Mouse (Mus musculus): Measurements from ENCODE around the gene Galk2. TPM values are rescaled to one million over a fixed set of nuclear protein-coding genes. Genes with fewer than 3 reads are reported as not detected.

The Galk2 gene
- polyA plus RNA-seq, 1 experiment, result 6.2 TPM

DNA sequence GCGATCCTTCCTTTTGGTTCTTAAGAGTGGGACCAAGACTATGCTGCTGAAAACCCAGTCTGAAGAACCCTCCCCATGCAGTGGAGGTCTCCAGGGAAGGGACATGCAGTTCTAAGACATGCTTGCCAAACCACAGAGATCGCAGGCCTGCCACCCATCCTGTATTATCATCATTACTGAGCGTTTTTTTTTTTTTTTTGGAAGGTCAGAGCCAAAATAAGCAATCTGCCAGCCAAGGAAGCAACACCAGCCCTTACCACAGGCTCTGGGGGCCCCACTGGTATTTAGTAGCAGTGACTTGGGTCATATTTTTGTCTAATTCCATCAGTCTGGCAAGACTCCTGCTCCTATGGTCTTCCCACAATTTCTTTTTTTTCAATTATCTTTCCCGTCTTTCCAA lies 64.0 kb downstream of the Galk2 start:
- Histone ChIP-seq H3K4me1 (ENCODE audit: control insufficient read depth, insufficient read depth, low read length) (no peaks in the 10 kb centered on the region), H3K27ac (ENCODE audit: control insufficient read depth, insufficient read depth, low read depth, low read length, poor library complexity) (no peak overlapping the region), H3K4me3 (replicated peaks; ENCODE audit: control insufficient read depth, low read depth, low read length) (no peak overlapping the region)
- 43% methylated on average over 4 of the region's 4 CpGs for WGBS
- no peak for TF ChIP-seq CTCF (IDR thresholded peaks at IDR 0.05; ENCODE audit: control insufficient read depth, insufficient read depth, low read length)
- TF ChIP-seq POLR2A (IDR thresholded peaks at IDR 0.05; ENCODE audit: borderline replicate concordance, control insufficient read depth, low read depth, low read length), result no peak

DNA sequence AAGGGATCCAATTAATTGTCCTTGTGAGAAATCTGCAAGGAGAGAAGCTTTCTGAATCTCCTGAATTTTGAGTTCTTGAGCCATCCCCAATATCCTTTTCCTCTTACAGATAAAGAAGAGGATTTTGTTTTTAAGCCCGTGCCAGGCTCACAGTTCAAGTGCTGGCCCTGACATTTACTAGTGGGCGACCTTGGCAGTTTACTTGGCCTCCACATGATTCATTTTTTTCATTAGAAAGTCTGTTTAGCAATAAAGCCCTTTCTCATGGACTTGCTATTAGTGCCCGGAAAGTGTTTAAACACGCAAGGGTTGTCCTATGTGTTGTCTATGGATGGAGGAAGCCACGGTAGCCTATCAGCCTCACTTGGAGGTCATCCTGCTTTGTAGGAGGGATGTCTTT lies 64.4 kb downstream of the Galk2 start:
- TF ChIP-seq POLR2A (IDR thresholded peaks at IDR 0.05; ENCODE audit: borderline replicate concordance, control insufficient read depth, low read depth, low read length) (no peak), CTCF (IDR thresholded peaks at IDR 0.05; ENCODE audit: control insufficient read depth, insufficient read depth, low read length) (no peak)
- H3K4me1 ChIP-seq (ENCODE audit: control insufficient read depth, insufficient read depth, low read length), result no peaks in the 10 kb centered on the region

DNA sequence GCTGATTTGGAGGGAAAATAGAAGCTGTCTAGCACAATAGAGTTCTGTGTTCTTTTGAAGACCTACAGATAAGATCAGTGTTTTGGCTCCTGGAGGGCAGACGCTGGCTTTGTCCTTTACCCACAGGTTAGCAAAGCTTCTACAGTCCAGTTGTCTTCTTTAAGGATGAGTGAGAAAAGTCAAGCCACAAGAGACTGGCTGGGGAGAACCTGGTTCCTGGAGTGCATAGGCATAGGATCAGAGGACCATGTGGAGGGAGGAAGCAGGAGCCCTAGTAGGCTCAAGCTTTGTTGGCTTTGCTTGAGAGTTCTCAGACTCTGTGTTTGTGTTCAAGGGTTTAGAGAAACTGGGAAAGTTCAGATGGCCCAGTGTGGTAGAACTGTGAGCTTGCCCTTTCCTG lies 65.6 kb downstream of the Galk2 start:
- WGBS, result 59% methylated on average over 1 of the region's 1 CpGs

More for the DNA sequence above, 64.4 kb downstream of the Galk2 start:
- Histone ChIP-seq H3K4me3 (replicated peaks; ENCODE audit: control insufficient read depth, low read depth, low read length) (no peak overlapping the region), H3K27ac (ENCODE audit: control insufficient read depth, insufficient read depth, low read depth, low read length, poor library complexity) (no peak overlapping the region)
- WGBS, result 83% methylated on average over 5 of the region's 5 CpGs

DNA sequence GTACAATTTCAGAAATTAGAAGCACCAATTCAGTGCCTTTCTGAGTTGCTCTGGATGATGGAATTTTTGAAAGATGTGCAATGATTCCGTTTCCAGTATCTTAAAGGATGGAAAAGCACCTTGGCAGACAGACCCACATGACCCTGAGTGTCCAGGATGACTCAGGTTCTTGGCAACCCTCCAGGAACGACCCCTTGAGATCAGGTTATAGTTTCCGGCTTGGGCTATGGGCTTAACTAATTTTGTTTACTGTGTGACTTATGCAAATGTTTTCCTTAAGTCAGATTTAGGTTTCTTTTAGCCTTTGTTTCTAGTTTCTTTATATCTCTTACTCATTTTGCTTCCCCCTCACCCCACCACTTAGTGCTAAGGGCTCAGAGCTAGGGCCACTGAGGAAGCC lies 66.2 kb downstream of the Galk2 start:
- H3K4me3 ChIP-seq (replicated peaks; ENCODE audit: control insufficient read depth, low read depth, low read length), result no peak overlapping the region
- H3K27ac ChIP-seq (ENCODE audit: control insufficient read depth, insufficient read depth, low read depth, low read length, poor library complexity), result no peak overlapping the region
- TF ChIP-seq POLR2A (IDR thresholded peaks at IDR 0.05; ENCODE audit: borderline replicate concordance, control insufficient read depth, low read depth, low read length) (no peak), CTCF (IDR thresholded peaks at IDR 0.05; ENCODE audit: control insufficient read depth, insufficient read depth, low read length) (no peak)
- WGBS, result 78% methylated on average over 3 of the region's 3 CpGs
- H3K4me1 ChIP-seq (ENCODE audit: control insufficient read depth, insufficient read depth, low read length), result no peaks in the 10 kb centered on the region; the same call in 1 of the 2 replicates

More for the DNA sequence above, 65.6 kb downstream of the Galk2 start:
- no peaks in the 10 kb centered on the region; the same call in 1 of the 2 replicates for H3K4me1 ChIP-seq (ENCODE audit: control insufficient read depth, insufficient read depth, low read length)
- no peak overlapping the region for H3K4me3 ChIP-seq (replicated peaks; ENCODE audit: control insufficient read depth, low read depth, low read length)
- H3K27ac ChIP-seq (ENCODE audit: control insufficient read depth, insufficient read depth, low read depth, low read length, poor library complexity), result no peak overlapping the region
- TF ChIP-seq POLR2A (IDR thresholded peaks at IDR 0.05; ENCODE audit: borderline replicate concordance, control insufficient read depth, low read depth, low read length) (no peak), CTCF (IDR thresholded peaks at IDR 0.05; ENCODE audit: control insufficient read depth, insufficient read depth, low read length) (no peak)

DNA sequence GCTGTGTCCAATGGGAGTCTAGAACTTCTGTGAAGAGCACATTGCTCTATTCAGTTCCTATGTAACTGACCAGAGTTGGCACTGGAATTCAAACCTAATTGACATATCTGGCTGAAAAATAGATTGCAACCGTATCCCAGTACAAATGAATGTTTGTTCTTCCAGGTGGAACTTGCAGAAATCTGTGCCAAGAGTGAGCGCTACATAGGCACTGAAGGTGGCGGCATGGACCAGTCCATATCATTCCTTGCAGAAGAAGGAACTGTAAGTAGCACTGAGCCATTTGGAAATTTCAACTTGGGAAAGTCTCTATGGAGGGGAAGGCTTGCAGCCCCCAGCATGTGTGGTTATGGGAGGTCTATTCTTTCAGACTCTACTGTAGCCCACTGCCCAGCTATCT lies 70.5 kb downstream of the Galk2 start:
- H3K27ac ChIP-seq (ENCODE audit: control insufficient read depth, insufficient read depth, low read depth, low read length, poor library complexity), result no peak overlapping the region
- H3K4me3 ChIP-seq (replicated peaks; ENCODE audit: control insufficient read depth, low read depth, low read length), result no peak overlapping the region
- WGBS, result 88% methylated on average over 3 of the region's 3 CpGs
- TF ChIP-seq CTCF (IDR thresholded peaks at IDR 0.05; ENCODE audit: control insufficient read depth, insufficient read depth, low read length), result no peak
- no peak for TF ChIP-seq POLR2A (IDR thresholded peaks at IDR 0.05; ENCODE audit: borderline replicate concordance, control insufficient read depth, low read depth, low read length)
- no peaks in the 10 kb centered on the region; the same call in 1 of the 2 replicates for H3K4me1 ChIP-seq (ENCODE audit: control insufficient read depth, insufficient read depth, low read length)

DNA sequence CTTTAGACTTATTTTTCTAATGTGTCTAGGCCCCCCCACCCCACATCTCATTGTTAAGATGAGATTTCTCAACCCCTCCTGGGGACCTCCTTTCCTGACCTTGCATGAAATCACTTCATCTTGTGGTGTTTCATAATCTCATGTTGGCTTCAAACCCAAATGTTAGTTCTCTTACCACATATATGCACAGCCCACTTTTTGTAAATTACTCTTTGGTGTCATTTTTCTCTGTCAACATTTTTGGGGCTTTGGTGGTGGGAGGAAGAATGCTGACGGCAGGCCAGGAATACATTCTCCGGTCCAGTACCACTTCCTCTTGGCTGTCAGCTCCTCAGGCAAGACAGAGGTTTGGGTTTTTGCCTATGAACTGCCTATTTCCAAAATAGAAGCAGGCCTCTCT lies 71.0 kb downstream of the Galk2 start:
- H3K27ac ChIP-seq (ENCODE audit: control insufficient read depth, insufficient read depth, low read depth, low read length, poor library complexity), result no peak overlapping the region
- no peak overlapping the region for H3K4me3 ChIP-seq (replicated peaks; ENCODE audit: control insufficient read depth, low read depth, low read length)
- no peaks in the 10 kb centered on the region; the same call in 1 of the 2 replicates for H3K4me1 ChIP-seq (ENCODE audit: control insufficient read depth, insufficient read depth, low read length)
- 15% methylated on average over 2 of the region's 2 CpGs for WGBS
- TF ChIP-seq CTCF (IDR thresholded peaks at IDR 0.05; ENCODE audit: control insufficient read depth, insufficient read depth, low read length) (no peak), POLR2A (IDR thresholded peaks at IDR 0.05; ENCODE audit: borderline replicate concordance, control insufficient read depth, low read depth, low read length) (no peak)

DNA sequence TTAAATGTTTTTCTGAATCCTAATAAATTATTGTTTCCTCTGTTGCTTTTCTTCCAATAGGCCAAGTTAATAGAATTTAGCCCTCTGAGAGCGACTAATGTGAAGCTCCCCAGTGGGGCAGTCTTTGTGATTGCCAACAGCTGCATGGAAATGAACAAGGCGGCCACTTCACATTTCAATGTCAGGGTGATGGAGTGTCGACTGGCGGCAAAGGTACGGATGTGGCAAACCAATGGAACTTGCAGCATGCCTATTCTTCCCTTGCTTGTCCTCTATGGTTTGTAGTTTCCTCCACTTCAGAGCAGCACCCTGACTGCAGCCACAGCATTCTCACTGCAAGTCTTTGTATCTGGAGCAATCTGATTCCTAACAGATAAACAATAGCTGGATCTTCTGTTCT lies 72.3 kb downstream of the Galk2 start:
- no peak overlapping the region for H3K27ac ChIP-seq (ENCODE audit: control insufficient read depth, insufficient read depth, low read depth, low read length, poor library complexity)
- TF ChIP-seq CTCF (IDR thresholded peaks at IDR 0.05; ENCODE audit: control insufficient read depth, insufficient read depth, low read length), result no peak
- no peak for TF ChIP-seq POLR2A (IDR thresholded peaks at IDR 0.05; ENCODE audit: borderline replicate concordance, control insufficient read depth, low read depth, low read length)
- H3K4me1 ChIP-seq (ENCODE audit: control insufficient read depth, insufficient read depth, low read length), result no peaks in the 10 kb centered on the region; the same call in 1 of the 2 replicates
- WGBS, result 83% methylated on average over 5 of the region's 5 CpGs
- H3K4me3 ChIP-seq (replicated peaks; ENCODE audit: control insufficient read depth, low read depth, low read length), result no peak overlapping the region

DNA sequence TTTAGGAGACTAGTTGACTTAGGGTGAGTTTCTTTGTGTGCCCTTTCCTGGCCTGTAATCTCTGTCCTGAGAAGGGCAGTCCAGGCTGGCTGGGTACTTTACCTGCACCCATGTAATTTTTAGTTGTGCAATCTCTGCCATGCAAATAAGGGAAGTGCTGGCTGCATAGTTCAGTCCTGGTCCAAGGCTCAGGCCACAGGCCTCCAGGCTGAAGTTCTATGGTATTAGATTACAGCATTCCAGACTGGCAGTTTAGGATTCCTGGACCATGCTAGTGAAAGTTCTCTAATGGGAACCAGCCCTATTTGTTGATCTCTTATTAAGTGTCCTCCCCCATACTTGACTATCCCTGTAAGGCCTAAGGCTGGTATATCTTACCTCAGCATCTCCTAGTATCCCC lies 73.8 kb downstream of the Galk2 start:
- H3K4me3 ChIP-seq (replicated peaks; ENCODE audit: control insufficient read depth, low read depth, low read length), result no peak overlapping the region
- H3K4me1 ChIP-seq (ENCODE audit: control insufficient read depth, insufficient read depth, low read length), result no peaks in the 10 kb centered on the region; the same call in 1 of the 2 replicates
- H3K27ac ChIP-seq (ENCODE audit: control insufficient read depth, insufficient read depth, low read depth, low read length, poor library complexity), result no peak overlapping the region
- TF ChIP-seq CTCF (IDR thresholded peaks at IDR 0.05; ENCODE audit: control insufficient read depth, insufficient read depth, low read length) (no peak), POLR2A (IDR thresholded peaks at IDR 0.05; ENCODE audit: borderline replicate concordance, control insufficient read depth, low read depth, low read length) (no peak)

DNA sequence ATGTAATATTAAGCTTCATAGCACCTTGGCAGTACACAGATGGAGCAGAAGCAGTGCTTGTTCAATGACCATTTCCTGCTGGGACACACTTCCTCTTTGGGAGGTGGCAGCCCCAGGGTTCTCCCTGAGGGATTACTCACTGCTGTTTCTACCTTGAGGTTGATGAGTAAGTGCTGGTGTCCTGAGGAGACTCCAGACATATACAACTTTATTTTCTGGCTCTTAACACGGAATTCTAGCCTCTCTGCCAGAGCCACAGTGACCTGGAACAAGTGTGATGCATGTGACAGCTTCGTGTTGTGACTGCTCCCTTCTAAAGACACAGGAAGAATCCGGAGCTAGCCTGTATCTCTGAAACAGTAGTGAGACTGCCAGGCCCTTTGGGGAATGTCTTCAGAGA lies 75.1 kb downstream of the Galk2 start:
- Histone ChIP-seq H3K27ac (ENCODE audit: control insufficient read depth, insufficient read depth, low read depth, low read length, poor library complexity) (no peak overlapping the region), H3K4me1 (ENCODE audit: control insufficient read depth, insufficient read depth, low read length) (no peaks in the 10 kb centered on the region; the same call in 1 of the 2 replicates), H3K4me3 (replicated peaks; ENCODE audit: control insufficient read depth, low read depth, low read length) (no peak overlapping the region)
- whole genome bisulfite sequencing, result 63% methylated on average over 3 of the region's 3 CpGs
- TF ChIP-seq CTCF (IDR thresholded peaks at IDR 0.05; ENCODE audit: control insufficient read depth, insufficient read depth, low read length) (no peak), POLR2A (IDR thresholded peaks at IDR 0.05; ENCODE audit: borderline replicate concordance, control insufficient read depth, low read depth, low read length) (no peak)
